Mouse (Mus musculus): Measurements from ENCODE around the gene Tsfm. TPM values are rescaled to one million over a fixed set of nuclear protein-coding genes. Genes with fewer than 3 reads are reported as not detected.
"Not testable (repeated sequence)": the region's sequence is repeated elsewhere in the genome, so short reads cannot be mapped to it uniquely, and the experiment has no call there.

Tsfm gene
- polyA plus RNA-seq (2016; fragmentation: Nextera tagmentation; extraction: Ambion mirVana), result 65.3 and 67.4 TPM in 2 replicates

DNA sequence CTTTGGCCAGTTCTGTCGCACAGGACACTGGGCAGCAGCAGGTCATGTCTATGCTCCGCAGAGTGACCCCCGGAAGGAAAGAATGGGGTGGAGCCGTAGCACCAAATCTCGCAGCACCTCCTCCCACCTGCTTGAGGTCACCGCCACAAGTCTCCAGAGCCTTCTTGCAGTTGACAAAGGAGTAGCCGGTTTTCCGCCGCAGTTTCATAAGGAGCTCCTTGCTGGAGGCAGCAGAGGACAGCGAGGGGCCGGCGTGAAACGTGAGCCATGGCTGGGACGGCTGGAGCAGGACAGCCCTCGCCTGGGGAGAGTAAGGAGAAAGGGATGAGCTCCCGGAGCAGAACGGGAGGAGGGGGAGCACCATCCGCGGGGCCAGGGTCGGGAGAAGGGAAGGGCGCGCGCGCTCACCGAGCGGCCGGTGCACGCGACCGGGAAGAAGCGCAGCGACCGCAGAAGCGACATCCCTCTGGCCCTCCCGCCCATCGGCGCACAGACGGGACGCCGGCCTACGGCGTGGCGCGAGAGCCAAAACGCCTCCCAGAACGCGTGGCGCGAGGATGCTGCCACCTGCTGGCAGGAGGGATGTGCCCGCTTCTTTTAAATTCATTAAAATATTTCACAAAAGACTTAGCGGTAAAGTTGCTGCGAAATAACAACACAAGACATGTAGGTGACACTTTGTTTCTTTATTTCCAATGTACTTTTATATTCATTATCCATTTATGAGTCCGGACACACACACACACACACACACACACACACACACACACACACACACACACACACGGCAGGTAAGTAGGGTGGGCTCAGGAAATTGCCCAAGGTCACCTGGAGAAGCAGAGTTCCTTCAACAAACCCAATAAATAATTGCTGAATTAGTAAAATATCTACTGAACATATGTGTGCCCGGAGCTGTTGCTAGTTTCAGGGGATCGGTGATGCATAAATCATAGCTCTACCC is at the start of gene Tsfm:
TSS of gene Tsfm (minus strand) at position 505 of the 961 bp plus-strand sequence.
- peak within 1 kb of the TSS; percentile 89 for H3K9ac ChIP-seq
- ATAC-seq (ENCODE audit: low FRiP score), result peak; percentile 87
- peak within 1 kb of the TSS; percentile 83 for H3K4me3 ChIP-seq
- peak within 1 kb of the TSS; percentile 64 for H3K27ac ChIP-seq
- H3K4me2 ChIP-seq (replicated peaks), result peak within 1 kb of the TSS; percentile 91
- peaks cover 8% of the 10 kb centered on the region for H3K4me1 ChIP-seq
- 5% methylated on average over 56 of the region's 56 CpGs for WGBS
- peaks cover 33% of the 10 kb centered on the region for H3K36me3 ChIP-seq
- no peaks in the 10 kb centered on the region for H3K27me3 ChIP-seq
- H3K9me3 ChIP-seq (replicated peaks), result no peaks in the 10 kb centered on the region

- peak; percentile 2; the same call in 1 of the 2 replicates for ATAC-seq (ENCODE audit: low FRiP score)
- Histone ChIP-seq H3K27ac (peak overlapping the region; percentile 76), H3K9me3 (replicated peaks) (no peaks in the 10 kb centered on the region), H3K4me3 (peak overlapping the region; percentile 70), H3K4me2 (replicated peaks) (peak overlapping the region; percentile 97), H3K36me3 (no peaks in the 10 kb centered on the region), H3K9ac (peak overlapping the region; percentile 93), H3K27me3 (peaks cover 94% of the 10 kb centered on the region), H3K4me1 (peaks cover 49% of the 10 kb centered on the region)
- 2% methylated on average over 63 of the region's 70 CpGs for WGBS
Measured at GRCm38 (mm10) chr10:127079665-127080391, 49.2 kb upstream of the Tsfm start.

DNA sequence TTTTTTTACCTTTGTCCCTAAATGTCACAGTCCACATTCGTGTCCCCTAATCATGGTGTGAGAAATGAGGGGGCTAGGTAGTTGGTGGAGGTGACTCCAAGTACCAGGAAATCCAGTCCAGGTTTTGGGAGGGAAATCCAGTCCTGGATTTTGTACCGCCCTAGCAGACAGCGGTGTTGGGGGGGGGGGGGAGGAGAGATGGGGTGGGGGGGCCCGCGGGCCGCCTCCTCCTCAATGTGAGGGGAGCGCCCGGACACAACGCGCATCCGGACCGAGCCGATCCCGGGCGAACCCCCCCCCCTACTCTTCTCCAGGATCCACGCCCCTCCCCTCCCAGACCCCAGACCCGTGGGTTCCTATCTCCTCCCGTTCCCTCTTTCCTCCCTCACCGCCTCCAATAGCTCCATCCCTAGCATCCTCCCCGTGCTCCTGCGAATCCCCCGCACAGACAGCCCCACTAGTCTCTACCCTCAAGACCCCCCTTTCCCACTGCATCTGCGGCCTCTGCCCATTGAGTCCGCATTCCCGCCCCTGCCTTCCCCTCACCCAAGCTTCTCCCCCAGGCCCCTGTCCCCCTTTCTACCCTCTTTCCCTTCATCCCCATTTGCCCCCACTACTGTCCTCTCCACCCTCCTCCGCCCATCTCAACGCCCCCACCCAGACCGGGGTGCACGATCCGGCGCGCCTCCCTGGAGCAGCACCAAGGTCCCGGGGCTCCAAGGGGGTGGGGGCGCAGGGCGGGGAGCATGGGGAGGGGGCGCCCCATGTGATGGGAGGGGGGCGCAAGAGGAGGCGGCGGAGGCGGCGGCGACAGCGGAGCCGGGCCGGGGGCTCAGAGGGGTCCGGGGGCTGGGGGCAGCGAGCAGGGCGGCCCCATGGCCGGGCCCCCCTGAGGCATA is 48.3 kb upstream of the Tsfm start:
- Histone ChIP-seq H3K4me2 (replicated peaks) (peak overlapping the region; percentile 97), H3K36me3 (no peaks in the 10 kb centered on the region), H3K4me1 (peaks cover 49% of the 10 kb centered on the region), H3K9me3 (replicated peaks) (no peaks in the 10 kb centered on the region), H3K27me3 (peaks cover 86% of the 10 kb centered on the region), H3K27ac (peak overlapping the region; percentile 76), H3K4me3 (peak overlapping the region; percentile 70), H3K9ac (peak overlapping the region; percentile 93)
- peak; percentile 76 for ATAC-seq (ENCODE audit: low FRiP score)
- 2% methylated on average over 35 of the region's 49 CpGs for WGBS

DNA sequence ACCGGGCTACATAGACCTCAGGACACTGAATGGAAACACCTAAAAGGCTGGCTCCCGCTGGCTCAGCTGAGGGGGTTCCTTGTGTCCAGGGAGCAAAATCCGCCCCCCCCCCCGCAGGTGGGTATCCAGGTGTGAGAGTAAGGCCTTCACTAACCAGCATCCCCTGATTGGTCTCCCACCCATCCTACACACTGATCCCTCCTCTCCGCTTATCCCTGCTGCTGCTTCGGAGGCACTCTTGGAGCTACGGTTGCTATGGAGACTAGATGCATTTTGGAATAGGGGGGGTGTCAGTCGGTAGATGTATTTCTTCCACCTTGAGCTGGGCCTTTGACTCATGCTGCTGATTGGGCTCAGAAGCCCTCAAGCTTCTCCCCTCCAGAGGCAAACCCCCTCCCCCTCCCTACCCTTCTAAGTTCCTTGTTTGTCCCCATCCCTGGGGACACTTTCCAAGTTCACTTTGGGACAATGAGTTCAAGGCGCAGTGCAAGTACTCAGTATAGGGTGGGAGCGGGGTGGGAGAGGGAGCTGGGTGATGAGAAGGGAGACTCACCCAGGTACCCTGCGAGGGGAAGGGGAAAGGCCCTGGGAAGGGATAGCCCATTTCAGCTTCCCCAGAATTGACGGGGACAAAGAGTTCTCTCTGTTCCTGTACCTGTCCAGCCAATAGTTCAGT is 47.5 kb upstream of the Tsfm start:
- Histone ChIP-seq H3K4me3 (peak overlapping the region; percentile 70; the same call in 1 of the 2 replicates), H3K9ac (peak overlapping the region; percentile 93), H3K9me3 (replicated peaks) (no peaks in the 10 kb centered on the region), H3K36me3 (no peaks in the 10 kb centered on the region), H3K4me1 (peaks cover 49% of the 10 kb centered on the region), H3K27me3 (peaks cover 79% of the 10 kb centered on the region), H3K27ac (peak overlapping the region; percentile 56), H3K4me2 (replicated peaks) (peak overlapping the region; percentile 97)
- WGBS, result 3% methylated on average over 12 of the region's 12 CpGs
- ATAC-seq (ENCODE audit: low FRiP score), result peak; percentile 55

GRCm38 (mm10) chr10:127077515-127077914 is 46.9 kb upstream of the Tsfm start:
- ATAC-seq (ENCODE audit: low FRiP score), result no peak
- 5% methylated on average over 10 of the region's 10 CpGs for WGBS
- H3K4me1 ChIP-seq, result peaks cover 48% of the 10 kb centered on the region
- peak overlapping the region; percentile 97 for H3K4me2 ChIP-seq (replicated peaks)
- peak overlapping the region; percentile 70; the same call in 1 of the 2 replicates for H3K4me3 ChIP-seq
- H3K36me3 ChIP-seq, result no peaks in the 10 kb centered on the region
- peaks cover 73% of the 10 kb centered on the region for H3K27me3 ChIP-seq
- peak overlapping the region; percentile 27; the same call in 1 of the 2 replicates for H3K9ac ChIP-seq
- no peaks in the 10 kb centered on the region for H3K9me3 ChIP-seq (replicated peaks)
- peak overlapping the region; percentile 56 for H3K27ac ChIP-seq

- Histone ChIP-seq H3K9ac (no peak overlapping the region), H3K27ac (no peak overlapping the region), H3K4me1 (peaks cover 37% of the 10 kb centered on the region), H3K27me3 (peaks cover 59% of the 10 kb centered on the region), H3K4me2 (replicated peaks) (no peak overlapping the region), H3K36me3 (no peaks in the 10 kb centered on the region), H3K4me3 (no peak overlapping the region), H3K9me3 (replicated peaks) (no peaks in the 10 kb centered on the region)
- no peak for ATAC-seq (ENCODE audit: low FRiP score)
- WGBS, result 46% methylated on average over 4 of the region's 4 CpGs
Measured at GRCm38 (mm10) chr10:127076082-127076481, 45.4 kb upstream of the Tsfm start.

- Histone ChIP-seq H3K36me3 (no peaks in the 10 kb centered on the region), H3K9me3 (replicated peaks) (no peaks in the 10 kb centered on the region), H3K4me3 (no peak overlapping the region), H3K27ac (no peak overlapping the region), H3K4me2 (replicated peaks) (no peak overlapping the region), H3K4me1 (peaks cover 37% of the 10 kb centered on the region), H3K27me3 (peaks cover 54% of the 10 kb centered on the region), H3K9ac (no peak overlapping the region)
- WGBS, result 61% methylated on average over 8 of the region's 8 CpGs
- no peak for ATAC-seq (ENCODE audit: low FRiP score)
Measured at GRCm38 (mm10) chr10:127075651-127076050, 45.0 kb upstream of the Tsfm start.

GRCm38 (mm10) chr10:127075080-127075479 is 44.4 kb upstream of the Tsfm start, which contains the start of gene Agap2:
Gene Agap2 (plus strand): TSS chr10:127075284.
- H3K4me1 ChIP-seq, result peaks cover 31% of the 10 kb centered on the region
- H3K4me3 ChIP-seq, result no peak within 1 kb of the TSS
- H3K27me3 ChIP-seq, result peaks cover 49% of the 10 kb centered on the region
- no peak within 1 kb of the TSS for H3K27ac ChIP-seq
- no peaks in the 10 kb centered on the region for H3K9me3 ChIP-seq (replicated peaks)
- no peaks in the 10 kb centered on the region for H3K36me3 ChIP-seq
- H3K4me2 ChIP-seq (replicated peaks), result no peak within 1 kb of the TSS
- ATAC-seq (ENCODE audit: low FRiP score), result no peak
- no peak within 1 kb of the TSS for H3K9ac ChIP-seq
- 66% methylated on average over 9 of the region's 9 CpGs for WGBS

GRCm38 (mm10) chr10:127073981-127074380 is 43.3 kb upstream of the Tsfm start:
- no peak for ATAC-seq (ENCODE audit: low FRiP score)
- peaks cover 27% of the 10 kb centered on the region for H3K4me1 ChIP-seq
- H3K9ac ChIP-seq, result no peak overlapping the region
- no peak overlapping the region for H3K27ac ChIP-seq
- H3K9me3 ChIP-seq (replicated peaks), result no peaks in the 10 kb centered on the region
- no peak overlapping the region for H3K4me3 ChIP-seq
- H3K4me2 ChIP-seq (replicated peaks), result no peak overlapping the region
- no peaks in the 10 kb centered on the region for H3K36me3 ChIP-seq
- H3K27me3 ChIP-seq, result peaks cover 38% of the 10 kb centered on the region
- WGBS, result 100% methylated on average over 1 of the region's 1 CpGs

DNA sequence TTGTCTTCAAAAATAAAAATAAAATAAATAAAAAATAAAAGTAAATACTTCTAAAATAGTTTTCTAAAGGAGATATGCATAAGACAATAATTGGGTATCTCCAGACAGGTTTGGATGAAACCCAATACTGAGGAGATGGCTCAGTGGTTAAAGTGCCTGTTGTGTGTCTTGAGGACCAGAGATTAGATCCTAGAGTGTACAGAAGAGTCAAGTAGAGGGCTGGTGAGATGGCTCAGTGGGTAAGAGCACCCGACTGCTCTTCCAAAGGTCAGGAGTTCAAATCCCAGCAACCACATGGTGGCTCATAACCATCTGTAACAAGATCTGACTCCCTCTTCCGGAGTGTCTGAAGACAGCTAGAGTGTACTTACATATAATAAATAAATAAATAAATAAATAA is 42.3 kb upstream of the Tsfm start:
- not testable (repeated sequence) for H3K9me3 ChIP-seq (replicated peaks); H3K27ac ChIP-seq; H3K36me3 ChIP-seq; ATAC-seq (ENCODE audit: low FRiP score); H3K4me3 ChIP-seq; H3K4me2 ChIP-seq (replicated peaks); H3K9ac ChIP-seq
- peaks cover 29% of the 10 kb centered on the region for H3K27me3 ChIP-seq
- peaks cover 31% of the 10 kb centered on the region for H3K4me1 ChIP-seq
- WGBS, result 81% methylated on average over 2 of the region's 2 CpGs

DNA sequence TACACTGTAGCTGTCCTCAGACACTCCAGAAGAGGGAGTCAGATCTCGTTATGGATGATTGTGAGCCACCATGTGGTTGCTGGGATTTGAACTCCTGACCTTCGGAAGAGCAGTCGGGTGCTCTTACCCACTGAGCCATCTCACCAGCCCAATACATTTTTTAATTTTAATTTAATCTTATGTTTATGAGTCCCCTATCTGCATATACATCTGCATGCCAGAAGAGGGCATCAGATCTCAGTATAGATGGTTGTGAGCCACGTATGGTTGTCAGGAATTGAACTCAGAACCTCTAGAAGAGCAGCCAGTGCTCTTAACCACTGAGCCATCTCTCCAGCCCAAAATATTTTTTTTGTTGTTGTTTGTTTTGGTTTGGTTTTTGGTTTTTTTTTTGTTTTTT is 41.6 kb upstream of the Tsfm start:
- not testable (repeated sequence) for H3K9ac ChIP-seq; H3K4me2 ChIP-seq (replicated peaks); H3K4me3 ChIP-seq; H3K27ac ChIP-seq; H3K9me3 ChIP-seq (replicated peaks); ATAC-seq (ENCODE audit: low FRiP score)
- Histone ChIP-seq H3K36me3 (peaks cover 12% of the 10 kb centered on the region), H3K4me1 (peaks cover 27% of the 10 kb centered on the region), H3K27me3 (peaks cover 23% of the 10 kb centered on the region)
- WGBS, result 85% methylated on average over 4 of the region's 4 CpGs

All from hindbrain, embryonic 12.5 days (tissue).